Mouse (Mus musculus) gastrocnemius, postnatal 10 days (tissue): ENCODE results near the gene Pip4k2b. TPM values are rescaled to one million over a fixed set of nuclear protein-coding genes. Genes with fewer than 3 reads are reported as not detected.
A peak's percentile ranks its signal among the peaks of the same experiment; 100 is the strongest.
"Not testable (repeated sequence)": the region's sequence is repeated elsewhere in the genome, so short reads cannot be mapped to it uniquely, and the experiment has no call there.

Experiments
- DNase-seq: peaks from one replicate; pipeline ENCODE4 v3.0.0; 2021; ENCODE audit warnings: mixed read lengths
- long read RNA-seq, 2 experiments: library from polyadenylated mRNA; stranded (forward); transcript quantifications; one replicate each; pipeline ENCODE4 v2.0.0; 2021
- total RNA-seq, 2 experiments: library from RNA; stranded (reverse); gene quantifications; 2 replicates each; pipeline ENCODE4 v1.2.3; 2021

Gene Pip4k2b
- 10 to 100 TPM; 46.8 to 49.7 TPM for total RNA-seq
- long read RNA-seq, experiment 1, full-length matches to known transcripts: 2 of 8 reads
- long read RNA-seq, experiment 1, partial matches to known transcripts: 1 of 8 reads
- long read RNA-seq, experiment 1, other reads (novel, unspliced or antisense): 5 of 8 reads
- long read RNA-seq, experiment 2, partial matches to known transcripts: 0 of 8 reads
- long read RNA-seq, experiment 2, other reads (novel, unspliced or antisense): 8 of 8 reads

- DNase-seq: peak; percentile 58
Observed at GRCm38 (mm10) chr11:97744063-97744717, at the start of gene Pip4k2b. Gene Pip4k2b (minus strand): TSS chr11:97744704.

- no peak for DNase-seq
Observed at GRCm38 (mm10) chr11:97793165-97793564, 48.7 kb upstream of the Pip4k2b start.

- DNase-seq: not testable (repeated sequence)
Observed at GRCm38 (mm10) chr11:97790778-97791438, 46.4 kb upstream of the Pip4k2b start.

GRCm38 (mm10) chr11:97789727-97790126 lies 45.2 kb upstream of the Pip4k2b start:
- DNase-seq: no peak

- DNase-seq: no peak
Observed at GRCm38 (mm10) chr11:97787961-97788360, 43.5 kb upstream of the Pip4k2b start.

GRCm38 (mm10) chr11:97782564-97782895 lies 38.0 kb upstream of the Pip4k2b start:
- no peak for DNase-seq

- DNase-seq: peak; percentile 100
Observed at GRCm38 (mm10) chr11:97781832-97782563, 37.5 kb upstream of the Pip4k2b start, which contains the start of gene Rpl23. Gene Rpl23 (minus strand): TSS chr11:97782437.

GRCm38 (mm10) chr11:97781478-97781831 lies 37.0 kb upstream of the Pip4k2b start:
- no peak for DNase-seq

GRCm38 (mm10) chr11:97779968-97780701 lies 35.6 kb upstream of the Pip4k2b start:
- DNase-seq: no peak

GRCm38 (mm10) chr11:97778918-97779317 lies 34.4 kb upstream of the Pip4k2b start:
- DNase-seq: no peak

GRCm38 (mm10) chr11:97777129-97777529 lies 32.6 kb upstream of the Pip4k2b start:
- no peak for DNase-seq

GRCm38 (mm10) chr11:97776497-97777128 lies 32.1 kb upstream of the Pip4k2b start:
- DNase-seq: no peak

GRCm38 (mm10) chr11:97775808-97776496 lies 31.4 kb upstream of the Pip4k2b start, which contains the start of gene 1700001P01Rik:
Gene 1700001P01Rik (minus strand): TSS chr11:97775918.
- no peak for DNase-seq

GRCm38 (mm10) chr11:97775186-97775585 lies 30.7 kb upstream of the Pip4k2b start:
- no peak for DNase-seq

GRCm38 (mm10) chr11:97771410-97771809 lies 26.9 kb upstream of the Pip4k2b start:
- DNase-seq: no peak

GRCm38 (mm10) chr11:97769704-97770103 lies 25.2 kb upstream of the Pip4k2b start:
- DNase-seq: no peak

GRCm38 (mm10) chr11:97766154-97766881 lies 21.8 kb upstream of the Pip4k2b start, which contains the start of gene Cwc25:
Gene Cwc25 (minus strand): TSS chr11:97766556.
- DNase-seq: peak; percentile 91

- no peak for DNase-seq
Observed at GRCm38 (mm10) chr11:97761638-97762037, 17.1 kb upstream of the Pip4k2b start.

GRCm38 (mm10) chr11:97758942-97759341 lies 14.4 kb upstream of the Pip4k2b start:
- no peak for DNase-seq

- DNase-seq: no peak
Observed at GRCm38 (mm10) chr11:97758125-97758524, 13.6 kb upstream of the Pip4k2b start.
